Mouse (Mus musculus) embryo, embryonic 10 days (tissue): ENCODE measurements around the gene Nfia.

Experiments used
- DNase-seq: peaks from one replicate; pipeline ENCODE4 v3.0.0-alpha.2; 2015; ENCODE audit warnings: low spot score

Nfia gene

DNA sequence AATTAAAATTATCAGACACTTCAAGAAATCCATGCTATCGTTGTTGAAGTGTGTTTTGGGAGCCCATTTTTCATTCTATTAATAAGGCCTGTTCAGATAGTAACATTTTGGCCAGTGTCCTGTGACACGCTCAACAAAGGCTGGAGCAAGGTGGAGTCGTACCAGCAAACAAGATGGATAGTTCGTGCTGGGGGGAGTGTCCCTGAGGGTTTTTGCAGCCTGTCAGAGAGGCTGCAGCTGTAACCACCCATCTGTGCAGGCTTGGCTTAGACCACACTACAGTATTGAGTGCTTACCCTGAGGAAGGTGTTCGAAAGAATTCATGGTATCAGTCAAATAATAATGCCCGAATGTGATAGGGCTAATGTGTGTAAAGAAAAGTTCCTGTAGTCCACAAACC is 139.6 kb downstream of the Nfia start:
- no peak for DNase-seq

DNA sequence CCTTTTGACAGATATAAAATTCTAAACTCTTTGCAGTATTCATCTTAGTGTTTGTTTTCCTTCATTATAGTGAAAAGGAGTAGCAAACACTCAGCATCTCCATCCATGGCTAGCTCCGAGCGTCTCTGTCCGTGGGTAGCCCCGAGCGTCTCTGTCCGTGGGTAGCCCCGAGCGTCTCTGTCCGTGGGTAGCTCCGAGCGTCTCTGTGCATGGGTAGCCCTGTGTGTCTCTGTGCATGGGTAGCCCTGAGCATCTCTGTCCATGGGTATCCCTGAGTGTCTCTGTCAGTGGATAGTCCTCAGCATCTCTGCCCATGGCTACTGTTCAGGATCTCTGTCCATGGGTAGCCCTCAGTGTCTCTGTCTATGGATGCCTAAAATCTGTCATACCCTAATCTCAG is 140.0 kb downstream of the Nfia start:
- no peak for DNase-seq

GRCm38 (mm10) chr4:97914348-97914747 is 141.8 kb downstream of the Nfia start:
- DNase-seq = no peak

DNA sequence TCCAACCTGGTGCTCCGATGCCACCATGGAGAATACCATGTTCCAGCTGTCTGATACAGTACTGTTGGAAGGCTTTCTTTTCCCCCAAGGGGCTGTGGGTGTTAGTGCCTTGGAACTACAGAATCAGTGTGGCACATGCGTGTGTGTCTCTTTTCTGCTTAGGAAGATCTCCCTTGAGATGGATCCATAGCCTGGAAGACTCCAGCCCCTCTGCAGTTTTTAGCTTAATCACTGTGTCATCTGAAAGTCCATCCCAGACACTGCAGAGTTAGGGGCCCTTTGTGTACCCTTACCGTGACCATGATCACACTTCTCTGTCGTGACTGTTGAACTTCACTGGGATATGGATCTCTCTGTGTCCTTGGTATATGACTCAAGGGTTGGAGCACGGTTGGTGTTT is 142.2 kb downstream of the Nfia start:
- DNase-seq = no peak

DNA sequence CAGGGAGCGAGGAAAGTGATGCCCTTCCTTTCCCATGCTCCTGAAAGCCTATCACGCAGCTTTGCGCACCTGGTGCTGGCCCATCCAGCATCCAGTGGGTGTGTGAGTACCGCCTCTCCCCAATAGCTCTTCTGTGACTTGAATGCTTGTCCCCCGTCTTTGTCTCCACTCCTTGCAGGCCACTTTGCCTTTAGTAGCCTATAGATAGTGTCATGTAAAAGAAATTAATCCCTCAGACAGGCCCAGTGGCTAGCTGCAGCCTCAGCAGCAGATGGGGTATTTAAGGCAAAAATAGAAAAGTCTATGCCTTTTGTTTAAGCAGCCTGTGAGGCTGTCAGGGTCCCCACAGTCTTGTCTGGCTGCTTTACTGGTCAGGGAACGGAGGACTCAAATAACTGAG is 145.0 kb downstream of the Nfia start:
- no peak for DNase-seq

- DNase-seq = no peak
Measured at GRCm38 (mm10) chr4:97918675-97919074, 146.1 kb downstream of the Nfia start.

DNA sequence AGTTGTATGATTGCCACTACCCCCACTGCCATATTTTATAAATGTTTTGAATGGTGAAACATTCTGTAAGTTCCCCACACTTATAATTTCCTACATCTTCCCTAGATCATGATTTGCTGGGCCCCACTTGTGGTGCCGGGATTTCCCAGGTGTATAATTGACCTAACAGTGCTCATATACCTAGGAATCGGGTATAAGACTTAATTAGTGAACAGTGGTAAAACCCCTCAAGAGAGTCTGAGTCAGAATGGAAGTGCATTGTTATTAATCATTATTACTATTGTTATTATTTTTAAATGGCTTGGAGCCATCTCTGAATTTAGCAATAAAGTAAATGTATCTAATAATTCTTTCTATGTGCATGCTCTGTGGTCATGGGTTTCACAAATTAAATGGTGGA is 147.2 kb downstream of the Nfia start:
- DNase-seq = no peak

DNA sequence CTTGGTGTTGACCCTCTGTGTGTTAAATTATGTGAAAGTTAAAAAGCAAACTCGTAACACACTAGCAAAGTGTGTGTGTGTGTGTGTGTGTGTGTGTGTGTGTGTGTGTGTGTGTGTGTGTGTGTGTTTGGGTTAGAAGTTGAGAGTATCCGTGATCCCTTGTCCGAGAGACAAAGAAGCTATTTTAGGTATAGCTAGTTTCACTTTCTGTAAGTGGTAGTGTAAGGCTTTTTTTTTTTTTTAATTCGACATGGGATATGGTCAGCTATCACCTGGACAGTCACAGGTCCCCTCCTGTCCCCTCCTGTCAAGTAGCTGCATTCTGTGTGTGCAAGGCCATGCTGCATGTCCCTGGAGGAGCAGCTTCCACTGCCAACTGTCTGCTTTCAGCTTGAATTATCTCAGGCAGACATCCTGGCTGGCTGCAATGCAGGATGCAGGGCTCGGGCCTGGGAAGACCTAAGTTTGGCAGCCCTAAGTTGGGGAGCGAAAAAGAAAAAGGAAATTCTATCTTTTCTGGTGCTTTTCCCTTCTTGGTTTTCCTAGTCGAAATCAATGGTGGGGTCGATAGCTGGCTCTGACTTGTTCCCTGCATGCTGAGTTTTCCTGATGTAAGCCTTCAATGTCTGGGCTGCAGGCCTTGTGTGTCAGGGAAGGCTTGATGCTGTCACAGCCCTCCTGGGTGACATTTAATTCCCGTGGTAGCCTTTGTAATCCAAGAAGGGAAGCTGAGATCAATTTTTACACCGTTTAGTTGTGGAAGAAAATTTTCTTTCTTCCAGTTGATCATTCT is 147.9 kb downstream of the Nfia start:
- no peak for DNase-seq

DNA sequence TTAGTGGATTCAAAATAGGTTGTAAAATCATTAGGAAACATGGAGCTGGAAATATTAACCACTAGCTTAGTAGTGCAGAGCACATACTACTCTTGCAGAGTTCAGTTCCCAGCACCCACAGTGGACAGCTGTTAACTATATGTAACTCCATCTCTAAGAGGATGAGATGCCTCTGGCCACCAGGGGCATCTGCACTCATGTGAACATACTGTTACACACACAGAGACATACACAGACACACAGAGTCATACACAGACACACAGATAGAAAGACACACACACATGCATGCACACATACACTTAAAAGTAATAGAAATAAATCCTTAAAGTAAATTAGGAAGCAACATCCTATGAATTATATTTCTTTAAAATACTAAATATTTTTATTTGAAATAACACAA is 149.1 kb downstream of the Nfia start:
- no peak for DNase-seq

- DNase-seq = no peak
Measured at GRCm38 (mm10) chr4:97923248-97923647, 150.7 kb downstream of the Nfia start.

DNA sequence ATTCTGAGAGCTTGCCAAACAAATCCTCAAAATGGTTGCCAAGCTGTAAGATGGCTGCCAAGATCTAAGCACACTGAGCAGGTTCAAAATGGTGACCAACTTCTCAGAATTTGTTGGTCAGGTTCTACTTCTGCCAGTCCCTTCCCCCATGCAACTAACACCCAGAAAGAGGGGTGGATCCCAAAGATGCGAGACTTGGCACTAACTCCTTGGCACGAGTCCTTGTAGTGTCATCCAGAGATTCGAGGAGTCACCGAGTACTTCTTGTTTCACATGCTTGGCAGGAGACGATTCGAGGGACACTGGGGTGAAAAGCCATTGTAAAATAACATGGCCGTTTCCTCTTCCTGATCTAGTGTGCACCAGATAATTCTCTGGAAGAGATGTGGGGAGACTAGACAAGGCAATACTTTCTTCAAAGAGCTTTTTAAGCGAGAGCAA is 151.4 kb downstream of the Nfia start:
- DNase-seq = no peak

DNA sequence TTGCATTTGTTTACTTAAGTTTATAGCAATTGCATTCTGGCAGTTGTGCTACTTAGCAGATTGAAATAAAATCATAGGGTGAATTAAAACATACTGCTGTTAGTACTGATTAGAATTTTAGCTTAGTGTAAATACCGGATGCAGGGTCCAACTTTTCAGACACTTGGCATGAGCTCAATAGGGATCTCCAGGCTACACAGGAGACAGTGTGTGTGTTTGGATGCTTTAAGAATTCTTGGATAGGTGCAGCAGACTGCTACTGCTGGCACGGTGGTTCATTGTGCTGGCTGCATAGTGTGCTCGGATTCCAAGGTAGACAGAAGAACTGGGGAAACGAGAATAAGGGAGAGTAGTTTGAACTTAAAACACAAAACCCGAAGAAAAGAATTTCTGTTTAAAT is 151.9 kb downstream of the Nfia start:
- no peak for DNase-seq

GRCm38 (mm10) chr4:97924855-97925254 is 152.3 kb downstream of the Nfia start:
- no peak for DNase-seq

- DNase-seq = no peak
Measured at GRCm38 (mm10) chr4:97925644-97926043, 153.1 kb downstream of the Nfia start.

DNA sequence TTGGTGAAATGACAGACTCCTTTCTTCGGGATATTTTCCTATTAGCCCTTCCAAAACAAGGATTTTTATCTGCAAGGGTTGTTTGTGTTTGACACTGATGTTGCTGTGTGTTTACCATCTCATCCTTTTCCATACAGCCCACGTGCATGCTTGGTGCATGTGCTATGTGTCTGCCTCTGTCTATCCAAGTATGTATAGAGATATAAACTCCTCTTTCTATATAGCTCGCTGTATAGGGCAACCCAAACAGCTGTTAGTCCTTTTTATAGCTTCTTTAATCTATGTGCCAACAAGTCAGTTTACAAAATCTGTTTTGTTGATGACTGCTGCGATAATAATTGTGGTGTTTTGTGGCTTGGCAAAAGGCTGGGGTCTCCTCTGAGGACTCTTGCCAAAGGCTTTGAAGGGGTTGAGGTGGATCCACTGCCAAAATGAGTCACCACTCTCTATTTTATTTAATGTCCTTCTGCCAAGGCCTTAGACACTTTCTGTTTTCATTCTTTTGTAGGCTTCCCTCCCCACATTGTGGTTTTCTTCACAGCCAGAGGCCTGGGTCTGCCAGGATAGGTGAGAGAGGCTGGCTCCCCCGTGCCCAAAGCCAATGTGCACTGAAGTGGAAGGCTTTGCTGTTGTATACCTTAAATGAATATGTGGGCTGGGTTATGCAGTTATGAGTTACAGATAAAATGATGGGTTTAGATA is 154.2 kb downstream of the Nfia start:
- DNase-seq = no peak

DNA sequence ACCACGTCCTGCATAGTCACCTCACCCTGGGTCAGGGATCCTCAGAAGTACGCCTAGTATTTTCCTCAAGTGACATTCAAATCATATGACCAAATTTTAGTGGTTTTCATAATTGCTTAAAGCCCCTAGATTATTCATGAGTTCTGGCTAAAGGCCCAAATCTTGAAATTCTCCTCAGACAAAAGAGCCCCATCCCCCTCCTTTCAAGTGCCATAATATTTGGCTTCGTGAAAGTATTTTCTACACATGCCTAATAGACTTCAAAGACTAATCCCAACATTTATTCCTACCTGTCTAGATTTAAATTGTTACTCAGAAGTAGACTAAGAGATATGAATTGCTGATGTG is 154.7 kb downstream of the Nfia start:
- no peak for DNase-seq

- DNase-seq = no peak
Measured at GRCm38 (mm10) chr4:97936371-97936770, 163.8 kb downstream of the Nfia start.

- no peak for DNase-seq
Measured at GRCm38 (mm10) chr4:97936912-97937311, 164.4 kb downstream of the Nfia start.

DNA sequence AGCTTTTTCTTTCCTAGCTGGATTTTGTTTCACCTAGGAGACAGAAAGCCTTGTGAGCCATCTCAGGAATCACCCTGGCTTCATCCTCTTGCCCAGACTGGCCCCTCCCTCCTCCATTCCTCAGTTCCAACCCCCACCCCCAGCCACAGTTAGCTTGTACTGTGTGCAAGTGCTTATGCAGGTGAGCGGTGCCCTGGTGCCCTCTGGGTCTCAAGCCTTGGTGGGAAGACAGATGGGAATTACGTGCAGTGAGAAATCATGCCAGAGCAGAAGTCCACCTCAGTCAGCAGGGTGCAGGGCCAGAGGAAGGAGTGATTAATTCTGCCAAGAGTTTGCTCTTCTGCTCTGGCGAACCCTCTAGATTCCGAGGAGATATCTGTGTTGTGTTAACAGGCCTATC is 167.0 kb downstream of the Nfia start:
- DNase-seq = no peak

DNA sequence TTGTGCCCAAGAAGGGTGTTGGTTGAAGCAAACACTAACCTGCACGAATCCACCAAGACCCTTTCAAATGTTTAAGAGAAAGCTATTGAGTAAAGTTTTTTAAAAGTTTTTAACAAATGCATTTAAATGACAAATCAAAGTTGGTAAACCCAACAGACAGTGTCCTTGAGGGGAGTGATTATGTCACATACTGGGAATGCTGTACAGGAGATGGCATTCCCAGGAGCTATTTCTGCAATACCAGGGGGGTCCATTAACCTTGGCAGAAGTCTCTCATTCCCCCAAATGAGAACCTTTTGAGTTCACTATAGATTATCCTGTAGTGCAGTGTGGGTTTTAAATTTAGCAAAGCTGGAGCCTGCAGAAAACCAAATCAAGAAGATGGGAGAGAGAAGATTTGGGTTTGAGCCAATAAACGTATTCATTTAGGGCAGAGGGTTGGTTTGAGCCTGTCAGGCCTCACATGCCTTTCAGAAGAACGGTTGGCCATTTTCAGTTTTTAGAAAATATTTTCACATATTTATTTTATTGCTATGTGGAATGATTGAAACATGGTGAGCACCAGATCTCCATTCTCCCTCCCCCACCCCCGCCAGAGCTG is 167.5 kb downstream of the Nfia start:
- no peak for DNase-seq

DNA sequence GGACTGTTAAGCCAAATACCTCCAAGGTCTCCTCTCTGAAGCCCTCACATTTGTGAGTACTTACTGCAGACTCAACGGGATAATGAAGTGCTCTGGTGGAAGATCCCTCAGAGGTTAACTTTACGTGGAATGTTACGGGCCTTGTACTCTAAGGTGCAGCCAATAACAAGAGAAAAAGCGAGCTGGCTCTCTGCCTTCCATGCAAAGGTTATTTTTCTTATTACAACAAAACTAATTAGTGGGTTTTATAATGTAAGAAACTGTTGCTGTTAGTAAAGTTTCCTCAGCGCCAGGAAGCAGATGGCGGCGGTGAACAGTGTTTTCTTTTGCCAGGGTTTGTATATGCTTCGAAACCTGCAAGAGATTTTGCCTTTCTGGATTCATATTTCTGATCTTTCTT is 169.1 kb downstream of the Nfia start:
- no peak for DNase-seq

- DNase-seq = no peak
Measured at GRCm38 (mm10) chr4:97944309-97944708, 171.8 kb downstream of the Nfia start.

DNA sequence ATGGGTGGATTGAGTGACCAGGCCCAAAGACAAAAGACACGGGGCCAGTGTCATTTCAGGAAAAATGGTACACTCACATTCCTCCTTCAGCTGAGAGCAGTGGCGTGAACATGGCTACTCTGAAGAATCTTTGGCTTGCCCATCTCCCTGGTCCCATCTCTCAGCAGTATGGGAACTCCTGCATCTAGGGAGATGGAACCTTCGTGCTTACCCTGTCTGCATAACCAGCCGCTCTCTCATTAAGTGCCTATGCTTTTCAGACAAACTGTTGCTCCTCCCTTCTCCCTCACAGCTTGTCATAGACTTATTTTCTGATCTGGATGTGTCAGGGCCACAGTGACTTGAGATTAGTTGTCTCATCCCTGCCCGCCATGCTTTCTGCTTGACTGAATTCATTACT is 174.9 kb downstream of the Nfia start:
- DNase-seq = no peak
